Mouse (Mus musculus) heart, postnatal 0 days (tissue): ENCODE measurements around the gene Tnrc18. TPM values are rescaled to one million over a fixed set of nuclear protein-coding genes. Genes with fewer than 3 reads are reported as not detected.

Experiments used
- ATAC-seq: fragments of 200-750 bp; cut with Nextera tagmentation; 2 replicates; pipeline ENCODE4 v1.8.0; 2017; ENCODE audit warnings: low read depth, moderate number of reproducible peaks, moderate library complexity; ENCODE audit not compliant: insufficient read depth
- DNase-seq: peaks from one replicate; pipeline ENCODE4 v3.0.0-alpha.2; 2016; ENCODE audit warnings: low spot score
- H3K27ac ChIP-seq: fragments of 300-500 bp; sonication (generic); 2 replicates; pipeline ENCODE4 v1.5.1; 2014; ENCODE audit warnings: low read depth, mild to moderate bottlenecking
- H3K27me3 ChIP-seq: fragments of 300-500 bp; sonication (generic); 2 replicates; pipeline ENCODE4 v1.6.1; 2014; ENCODE audit warnings: low read length, mixed read lengths; ENCODE audit not compliant: control insufficient read depth, insufficient read depth
- H3K36me3 ChIP-seq: fragments of 300-500 bp; sonication (generic); replicated peaks from 2 replicates; pipeline ENCODE4 v1.6.1; 2014; ENCODE audit warnings: low read length, mixed read lengths; ENCODE audit not compliant: control insufficient read depth, insufficient read depth
- H3K4me1 ChIP-seq: fragments of 300-500 bp; sonication (generic); 2 replicates; pipeline ENCODE4 v1.6.1; 2014; ENCODE audit warnings: antibody characterized with exemption; ENCODE audit not compliant: control insufficient read depth, insufficient read depth
- H3K4me2 ChIP-seq: fragments of 300-500 bp; sonication (generic); 2 replicates; pipeline ENCODE4 v1.6.1; 2014; ENCODE audit warnings: low read depth, mild to moderate bottlenecking, low read length, moderate library complexity
- H3K4me3 ChIP-seq: fragments of 300-500 bp; sonication (generic); 2 replicates; pipeline ENCODE4 v1.5.1; 2014; ENCODE audit warnings: low read depth, low read length
- H3K9ac ChIP-seq: fragments of 300-500 bp; sonication (generic); replicated peaks from 2 replicates; pipeline ENCODE4 v1.6.1; 2014; ENCODE audit warnings: low read depth, low read length, mixed read lengths
- H3K9me3 ChIP-seq: fragments of 300-500 bp; sonication (generic); replicated peaks from 2 replicates; pipeline ENCODE4 v1.6.1; 2016; ENCODE audit warnings: low read length; ENCODE audit not compliant: control insufficient read depth
- CTCF ChIP-seq: IDR thresholded peaks from 2 replicates; pipeline ENCODE4 v1.5.1; 2016; ENCODE audit warnings: antibody characterized with exemption, control low read depth, low read depth
- EP300 ChIP-seq: IDR thresholded peaks from 2 replicates; pipeline ENCODE4 v1.6.1; 2016; ENCODE audit warnings: antibody characterized with exemption, low read depth
- WGBS: fragments of 180-500 bp; shearing (Covaris S2); extraction: QIAGEN DNeasy Blood & Tissue Kit; methylation state at CpG from one replicate; pipeline ENCODE4 v1.1.7; 2014; 5-methylcytosine and 5-hydroxymethylcytosine counted together
- polyA plus RNA-seq: library from polyadenylated mRNA; unstranded; fragments of >200 nt; fragmentation: Nextera tagmentation; extraction: Ambion mirVana; gene quantifications from 2 replicates; pipeline ENCODE4 v1.2.1, GENCODE M21; 2015
- total RNA-seq: library from RNA; depleted of rRNA; stranded (reverse); fragments of >200 nt; gene quantifications from 2 replicates; pipeline ENCODE4 v1.2.3, GENCODE M21; 2014; ENCODE audit warnings: low replicate concordance

Gene Tnrc18
- total and polyA plus RNA-seq, 2 experiments from 2014 or later = 10.4 to 69.3 TPM

DNA sequence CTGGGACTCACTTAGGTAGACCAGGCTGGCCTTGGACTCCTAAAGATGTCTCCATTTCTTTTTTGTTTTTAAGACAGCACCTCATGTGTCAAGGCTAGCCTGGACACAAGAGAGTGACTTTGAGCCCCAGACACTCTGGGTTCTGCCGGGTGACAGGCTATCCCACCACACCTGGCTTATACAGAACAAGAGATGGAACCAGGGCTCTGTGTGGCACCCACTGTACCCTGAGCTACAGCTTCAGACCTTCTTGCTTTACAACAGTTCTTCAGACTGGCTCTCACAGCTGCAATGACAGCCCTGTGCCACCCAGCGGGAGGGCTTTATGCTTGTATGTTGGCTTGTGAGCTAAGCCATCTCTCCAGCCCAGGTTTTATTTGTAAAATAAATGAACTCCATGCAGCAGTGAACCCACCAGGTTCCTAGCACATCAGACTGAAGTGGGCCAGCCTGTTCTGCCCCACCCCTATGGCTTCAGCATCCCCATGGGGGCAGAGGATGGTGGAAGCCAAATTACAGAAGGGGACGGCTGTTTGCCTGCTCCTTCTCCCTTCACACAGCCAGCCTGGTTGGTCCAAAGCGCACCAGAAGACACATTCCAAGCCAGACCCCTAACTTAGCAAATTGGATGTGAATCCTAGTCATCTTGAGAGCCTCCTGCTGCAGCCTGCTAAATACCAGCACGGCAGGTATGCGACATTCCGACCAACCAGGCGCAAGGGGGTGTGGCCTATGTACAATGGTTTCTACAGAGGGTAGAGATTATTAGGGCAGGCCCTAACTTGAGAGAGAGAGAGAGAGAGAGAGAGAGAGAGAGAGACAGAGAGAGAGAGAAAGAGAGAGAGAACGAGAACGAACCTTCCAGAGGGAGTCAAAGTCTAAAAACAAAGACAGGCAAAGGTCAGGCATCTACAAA, 48.9 kb downstream of the Tnrc18 start:
- H3K27me3 ChIP-seq = no peaks in the 10 kb centered on the region
- H3K4me2 ChIP-seq = no peak overlapping the region
- H3K27ac ChIP-seq = peak overlapping the region; percentile 38; the same call in 1 of the 2 replicates
- no peak overlapping the region for H3K4me3 ChIP-seq
- TF ChIP-seq EP300 = no peak
- no peak for TF ChIP-seq CTCF
- 48% methylated on average over 10 of the region's 10 CpGs for WGBS
- H3K4me1 ChIP-seq = 0 out of 2 replicates have a peak, but pooled peaks cover 3% of the 10 kb centered on the region
- H3K36me3 ChIP-seq = peaks cover 79% of the 10 kb centered on the region
- ATAC-seq (no peak), DNase-seq (no peak)
- H3K9me3 ChIP-seq = no peaks in the 10 kb centered on the region
- no peak overlapping the region for H3K9ac ChIP-seq

DNA sequence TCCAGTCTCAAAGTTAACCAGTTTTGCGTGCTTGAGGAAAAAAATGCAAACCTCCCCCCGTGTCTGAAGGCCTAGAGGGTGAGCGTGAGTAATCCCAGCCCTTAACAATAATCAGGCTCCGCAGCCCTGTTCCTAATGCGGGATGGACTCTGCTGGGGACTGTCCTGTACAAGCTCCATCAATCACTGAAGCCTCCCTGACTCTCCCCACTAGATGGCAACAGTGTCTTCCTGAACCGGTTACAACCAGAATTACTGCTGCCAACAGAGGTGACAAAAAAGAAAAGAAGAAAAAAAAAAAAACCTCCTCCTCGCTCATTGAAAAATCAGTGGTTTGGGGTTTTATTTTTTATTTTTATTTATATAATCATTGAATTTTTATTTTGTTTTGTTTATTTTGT, 49.5 kb downstream of the Tnrc18 start:
- no peak overlapping the region for H3K9ac ChIP-seq
- no peak overlapping the region for H3K4me2 ChIP-seq
- no peak overlapping the region for H3K4me3 ChIP-seq
- TF ChIP-seq CTCF = peak; percentile 86
- TF ChIP-seq EP300 = 0 out of 2 replicates have a peak, but pooled peaks have one; percentile 14
- peaks cover 79% of the 10 kb centered on the region for H3K36me3 ChIP-seq
- 15% methylated on average over 7 of the region's 7 CpGs for WGBS
- DNase-seq = peak; percentile 87
- H3K4me1 ChIP-seq = 0 out of 2 replicates have a peak, but pooled peaks cover 3% of the 10 kb centered on the region
- H3K27ac ChIP-seq = no peak overlapping the region
- H3K27me3 ChIP-seq = no peaks in the 10 kb centered on the region
- no peaks in the 10 kb centered on the region for H3K9me3 ChIP-seq
- ATAC-seq = peak; percentile 61

DNA sequence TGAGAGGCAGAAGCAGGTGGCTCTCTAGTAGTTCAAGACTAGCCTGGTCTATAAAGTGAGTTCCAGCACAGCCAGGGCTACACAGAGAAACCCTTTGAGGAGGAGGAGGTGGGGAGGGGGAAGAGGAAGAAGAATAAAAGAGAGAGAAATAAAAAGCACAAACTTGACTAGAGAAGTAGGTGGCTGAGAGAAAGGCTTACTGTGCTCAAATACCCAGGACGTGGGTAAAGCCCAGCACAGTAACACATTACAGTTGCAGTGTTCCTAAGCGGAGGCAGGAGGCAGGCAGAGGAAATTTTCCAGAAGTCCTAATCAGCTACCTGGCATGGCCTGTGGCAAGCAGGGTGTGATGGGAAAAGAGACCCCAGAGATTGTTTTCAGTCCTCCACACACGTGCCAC, 50.8 kb downstream of the Tnrc18 start:
- WGBS = 85% methylated on average over 3 of the region's 3 CpGs
- Histone ChIP-seq H3K9ac (no peak overlapping the region), H3K27me3 (no peaks in the 10 kb centered on the region), H3K4me2 (no peak overlapping the region), H3K4me3 (no peak overlapping the region), H3K36me3 (peaks cover 79% of the 10 kb centered on the region), H3K9me3 (no peaks in the 10 kb centered on the region), H3K4me1 (0 out of 2 replicates have a peak, but pooled peaks cover 3% of the 10 kb centered on the region), H3K27ac (no peak overlapping the region)
- TF ChIP-seq EP300 = no peak
- TF ChIP-seq CTCF = no peak
- DNase-seq (no peak), ATAC-seq (no peak)

DNA sequence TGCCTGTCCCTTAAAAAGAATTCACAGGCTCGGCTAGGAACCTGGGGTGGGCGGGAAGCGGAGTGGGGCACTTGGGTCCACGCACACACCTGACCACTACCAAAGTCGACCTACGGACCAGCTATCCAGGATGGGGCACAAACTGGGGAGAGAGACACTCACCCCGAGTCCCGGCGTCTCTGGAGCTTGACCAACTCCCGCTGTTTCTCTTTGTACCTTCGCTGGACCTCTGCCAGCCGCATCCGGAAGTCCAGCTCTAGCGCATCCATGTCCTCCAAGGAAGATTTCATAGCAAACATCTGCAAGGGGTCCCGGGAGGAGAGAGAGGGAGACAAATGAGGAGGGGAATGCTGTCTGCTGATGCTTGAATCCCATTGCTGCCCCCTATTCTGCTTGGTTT, 52.6 kb downstream of the Tnrc18 start:
- no peak for DNase-seq
- H3K4me2 ChIP-seq = no peak overlapping the region
- TF ChIP-seq EP300 (no peak), CTCF (no peak)
- H3K4me3 ChIP-seq = no peak overlapping the region
- H3K9ac ChIP-seq = no peak overlapping the region
- H3K27ac ChIP-seq = no peak overlapping the region
- no peaks in the 10 kb centered on the region for H3K9me3 ChIP-seq
- ATAC-seq = no peak
- peaks cover 79% of the 10 kb centered on the region for H3K36me3 ChIP-seq
- H3K27me3 ChIP-seq = no peaks in the 10 kb centered on the region
- 0 out of 2 replicates have a peak, but pooled peaks cover 2% of the 10 kb centered on the region for H3K4me1 ChIP-seq
- WGBS = 85% methylated on average over 15 of the region's 15 CpGs

DNA sequence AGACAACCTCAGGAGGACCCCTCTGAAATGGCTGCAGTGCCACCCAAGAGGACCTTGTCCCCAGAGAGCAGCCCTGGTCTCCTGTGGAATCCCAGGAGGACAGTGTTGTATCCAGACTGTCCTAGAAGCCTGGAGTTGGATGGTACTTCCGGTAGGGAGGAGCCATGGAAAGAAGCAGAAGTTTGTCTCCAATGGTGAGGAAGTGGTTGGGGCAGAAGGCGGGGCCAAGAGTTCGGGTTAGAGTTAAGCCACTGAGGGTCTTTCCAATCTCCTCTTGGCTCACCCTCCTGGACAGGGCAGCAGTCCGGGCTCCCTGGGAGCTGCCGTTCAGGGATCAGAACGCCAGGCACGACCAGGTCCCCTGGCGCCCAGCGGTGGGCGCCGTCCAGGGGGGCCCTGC, 53.2 kb downstream of the Tnrc18 start:
- Histone ChIP-seq H3K36me3 (peaks cover 79% of the 10 kb centered on the region), H3K4me1 (no peaks in the 10 kb centered on the region), H3K27me3 (no peaks in the 10 kb centered on the region), H3K9me3 (no peaks in the 10 kb centered on the region), H3K27ac (no peak overlapping the region), H3K4me3 (no peak overlapping the region), H3K4me2 (no peak overlapping the region), H3K9ac (no peak overlapping the region)
- TF ChIP-seq EP300 (no peak), CTCF (no peak)
- 59% methylated on average over 11 of the region's 11 CpGs for WGBS
- no peak for ATAC-seq
- DNase-seq = no peak
